Mouse (Mus musculus): ENCODE data around the gene Aldoc.

The Aldoc gene

DNA sequence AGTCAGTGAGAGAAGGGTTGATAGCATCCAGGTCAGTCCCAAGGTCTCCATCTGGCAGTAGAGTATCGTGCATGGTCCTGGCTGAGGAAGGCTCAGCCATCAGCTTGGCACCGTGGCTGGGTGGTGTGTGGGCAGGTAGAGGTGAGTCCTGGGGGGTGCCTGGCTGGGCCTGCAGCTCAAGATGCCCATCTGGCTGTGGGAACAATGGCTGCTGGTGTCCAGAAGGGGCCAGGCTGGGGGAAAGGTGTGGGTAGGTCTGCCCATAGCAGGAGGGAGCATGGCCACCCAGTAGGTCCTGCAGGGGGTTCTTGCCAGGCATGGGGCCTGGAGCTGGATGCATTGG, 38.0 kb downstream of the Aldoc start:
- DNase-seq (ENCODE audit: low read depth, low spot score): no peak

DNA sequence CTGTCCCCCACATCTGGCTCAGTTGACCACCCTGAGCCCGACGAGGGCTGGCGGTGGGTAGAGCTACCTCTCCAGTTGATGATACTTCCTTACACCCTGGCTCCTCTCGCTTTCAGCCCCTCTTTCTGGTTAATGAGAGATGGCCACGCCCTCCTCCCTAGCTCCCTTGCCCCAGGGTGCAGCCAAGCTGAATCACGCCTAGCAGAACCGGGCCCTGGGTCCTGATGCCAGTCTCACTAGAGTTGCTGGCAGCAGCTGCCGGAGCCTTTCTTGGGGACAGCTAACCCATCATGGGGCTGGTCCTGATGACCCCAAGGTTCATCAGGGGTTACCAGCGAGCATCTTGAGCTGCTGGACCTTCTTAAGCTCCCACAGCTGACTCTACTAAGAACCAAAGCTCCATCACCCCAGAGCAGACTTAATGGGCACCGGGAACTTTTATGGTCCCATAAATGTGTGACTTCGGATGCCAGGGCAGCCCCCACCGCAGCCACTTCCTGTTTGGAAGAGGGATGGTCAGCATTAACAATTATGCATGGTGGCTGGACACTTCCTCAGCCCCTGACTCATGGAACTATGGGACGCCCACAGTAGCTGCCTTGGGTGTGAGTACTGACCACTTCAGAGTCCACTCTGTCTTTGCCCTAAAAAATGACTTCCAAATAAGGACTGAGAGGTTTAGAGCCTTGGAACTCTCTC, 40.7 kb downstream of the Aldoc start:
- no peak for DNase-seq (ENCODE audit: low read depth, low spot score)

DNA sequence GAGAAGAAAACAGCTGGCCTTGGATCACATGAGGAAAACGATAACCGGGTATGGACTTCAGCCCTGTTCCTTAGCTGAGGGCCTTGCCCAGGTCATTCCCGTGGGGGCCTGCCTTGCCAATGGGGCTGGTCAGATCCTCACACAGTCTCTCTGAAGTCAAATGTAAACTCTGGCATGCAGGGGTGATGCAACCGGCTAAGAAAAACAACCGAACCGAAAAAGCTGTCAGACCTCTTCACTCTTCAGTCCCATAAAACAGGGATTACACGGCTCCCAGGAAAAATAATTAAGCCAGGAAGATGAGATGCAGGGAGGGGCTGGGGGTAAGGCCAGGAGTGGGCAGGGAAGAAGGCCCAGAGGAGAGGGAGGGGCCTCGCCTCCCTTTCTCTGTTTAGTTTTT, 41.3 kb downstream of the Aldoc start:
- no peak for DNase-seq (ENCODE audit: low read depth, low spot score)

DNA sequence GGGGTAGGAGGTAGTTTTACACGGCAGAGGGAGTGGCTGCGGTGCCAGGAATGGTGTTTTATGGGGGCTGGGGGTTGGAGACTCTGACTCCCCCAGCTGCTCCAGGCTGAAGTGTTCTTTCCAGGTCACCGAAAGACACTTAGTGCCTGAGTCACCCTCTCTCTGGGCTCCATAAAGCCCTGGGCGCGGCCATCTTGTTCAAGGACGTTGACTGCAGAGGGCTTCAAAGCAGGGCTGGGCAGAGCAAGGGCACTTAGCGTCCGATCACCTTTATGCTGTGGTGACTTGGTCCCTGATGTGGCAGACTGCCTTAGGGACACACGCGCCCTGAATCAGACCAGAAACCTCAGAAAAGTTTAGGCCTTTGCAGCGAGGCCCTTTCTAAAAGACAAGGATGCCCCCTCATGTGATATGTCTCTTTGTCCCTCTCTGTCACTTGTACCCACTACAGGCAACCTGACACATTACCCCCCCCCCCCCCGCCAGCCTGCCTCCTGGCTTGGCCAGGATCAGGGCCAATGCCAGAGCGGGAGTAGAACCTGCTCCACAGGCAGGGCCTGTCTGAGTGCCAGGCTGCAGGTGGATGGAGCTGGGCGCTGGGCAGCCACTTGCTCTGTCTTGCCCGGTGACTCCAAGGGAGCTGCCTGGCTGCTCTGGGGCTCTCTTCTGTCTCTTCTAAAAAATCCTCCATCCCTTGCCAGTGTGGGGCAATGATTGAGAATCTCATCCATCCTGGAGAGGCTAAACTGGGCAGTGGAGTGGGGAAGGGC, 44.9 kb downstream of the Aldoc start:
- DNase-seq (ENCODE audit: low read depth, low spot score): no peak

DNA sequence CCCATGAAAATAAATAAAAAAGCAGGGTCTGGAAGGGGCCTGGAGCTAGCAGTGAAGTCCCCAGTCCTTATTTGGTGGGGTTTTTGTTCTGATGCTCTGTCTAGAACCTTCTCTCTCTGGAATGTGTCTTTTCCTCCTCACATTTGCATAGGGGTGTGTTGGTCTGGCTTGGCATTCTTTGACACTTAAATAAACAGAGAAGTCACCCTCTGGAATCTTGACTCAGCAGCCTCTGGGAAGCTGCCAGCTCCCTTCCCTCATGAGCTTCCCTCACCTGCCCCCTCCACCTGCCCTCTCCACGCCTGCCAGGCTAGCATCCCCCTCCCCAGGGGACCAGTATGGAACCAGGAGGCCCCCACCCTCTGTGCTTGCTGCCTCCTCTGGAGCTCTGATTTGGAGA, 47.6 kb downstream of the Aldoc start:
- DNase-seq (ENCODE audit: low read depth, low spot score): no peak

DNA sequence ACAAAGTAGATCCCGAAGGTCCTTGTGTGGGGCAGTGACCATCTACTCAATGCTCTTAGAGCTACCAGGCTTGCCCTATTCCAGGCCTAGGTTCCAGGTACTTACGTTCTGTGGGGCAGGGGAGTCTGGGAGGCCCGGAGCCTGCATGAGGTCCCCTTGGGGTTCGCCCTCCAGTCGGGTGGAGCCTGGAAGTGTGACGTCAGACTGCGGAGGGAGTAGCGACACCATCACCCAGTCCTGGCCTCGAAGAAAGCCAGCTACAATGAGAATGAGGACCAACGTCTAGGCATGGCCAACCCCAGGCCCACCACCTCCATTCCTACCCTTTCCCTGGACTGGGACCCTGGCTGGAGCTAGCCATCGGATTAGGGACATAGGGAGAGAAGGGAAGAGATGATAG, 48.9 kb downstream of the Aldoc start:
- no peak for DNase-seq (ENCODE audit: low read depth, low spot score)

DNA sequence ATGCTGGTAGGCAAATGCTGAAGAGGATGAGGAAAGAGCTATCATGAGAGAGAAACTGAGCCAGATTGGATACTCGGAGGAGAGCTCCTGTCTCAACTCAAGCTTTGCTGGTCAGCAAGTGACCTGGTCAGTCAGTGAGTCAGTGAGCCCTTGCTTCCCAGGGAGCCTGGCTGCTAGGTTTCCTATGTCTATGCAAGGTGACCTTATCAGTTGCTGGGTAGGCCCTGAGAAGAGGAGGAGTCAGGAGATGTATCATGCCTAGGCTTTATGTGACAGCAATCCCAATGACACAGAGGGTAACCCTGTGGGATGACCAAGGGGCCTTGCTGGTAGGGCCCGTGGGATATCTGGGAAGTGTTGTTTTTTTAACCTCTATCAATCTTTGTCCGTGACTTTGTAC, 49.4 kb downstream of the Aldoc start:
- no peak for DNase-seq (ENCODE audit: low read depth, low spot score)

DNA sequence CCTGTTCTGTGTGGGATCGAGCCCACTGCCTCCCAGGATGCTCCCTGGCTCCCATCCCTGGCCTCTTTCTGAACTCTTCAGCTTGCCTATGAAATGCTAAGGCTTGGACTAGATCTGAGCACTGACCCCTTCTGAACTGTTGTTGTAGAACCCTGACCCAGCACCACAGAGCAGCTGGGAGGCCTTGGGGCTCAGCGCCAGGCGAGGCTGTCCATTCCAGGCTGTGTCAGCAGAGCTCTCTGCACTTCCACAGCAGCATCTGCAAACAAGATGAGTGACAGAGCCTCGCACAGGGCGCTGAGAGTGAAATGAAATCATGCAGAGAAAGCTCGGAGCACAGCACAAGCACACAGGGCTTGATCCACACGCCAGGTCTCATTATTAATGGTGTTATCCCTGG, 49.8 kb downstream of the Aldoc start:
- no peak for DNase-seq (ENCODE audit: low read depth, low spot score)

DNA sequence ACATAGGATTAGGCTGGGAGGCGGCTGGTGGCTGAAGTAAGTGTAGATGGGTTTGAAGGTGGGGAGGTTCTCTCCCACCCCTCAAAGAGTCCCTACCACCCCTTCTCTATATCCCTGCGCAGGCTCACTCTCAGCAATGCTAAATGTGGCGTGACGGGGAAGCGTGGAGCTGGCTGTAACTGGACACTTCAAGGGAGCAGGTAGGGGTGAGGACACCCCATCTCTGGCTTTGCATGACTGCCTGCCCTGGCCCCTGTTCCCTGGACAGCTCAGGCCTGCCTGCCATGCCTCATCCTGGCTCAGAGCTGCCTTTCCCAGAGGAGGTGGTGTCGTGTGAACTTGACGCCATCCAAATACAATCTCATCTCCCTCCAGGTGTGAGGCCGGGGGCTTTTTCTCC, 51.4 kb downstream of the Aldoc start:
- no peak for DNase-seq (ENCODE audit: low read depth, low spot score)
